Mouse (Mus musculus) CH12.LX (cell line): Measurements from ENCODE around the gene Grin3b. TPM values are rescaled to one million over a fixed set of nuclear protein-coding genes. Genes with fewer than 3 reads are reported as not detected.

Experiments
- DNase-seq: peaks from one replicate; pipeline ENCODE4 v3.0.0-alpha.2; 2013; ENCODE audit errors: extremely low read depth
- H3K27ac ChIP-seq: 2 replicates; pipeline ENCODE4 v1.5.1; 2012; ENCODE audit warnings: low read depth, mild to moderate bottlenecking, control low read depth, moderate library complexity; ENCODE audit not compliant: insufficient read depth
- H3K27me3 ChIP-seq: replicated peaks from 2 replicates; pipeline ENCODE3; 2012; ENCODE audit warnings: inconsistent platforms
- H3K36me3 ChIP-seq, 2 experiments: replicated peaks in 1 of 2; 2 replicates each; pipeline versions ENCODE3 to v1.6.1; 2012; ENCODE audit warnings: inconsistent platforms in 1 of 2, low read length in 1 of 2, mild to moderate bottlenecking in 1 of 2, mixed read lengths in 1 of 2, moderate library complexity in 1 of 2; ENCODE audit not compliant: control insufficient read depth in 1 of 2, insufficient read depth in 1 of 2
- H3K4me1 ChIP-seq, 2 experiments: 2 replicates each; pipeline ENCODE4 v1.6.1; 2012; ENCODE audit warnings: inconsistent platforms in 1 of 2, moderate library complexity in 1 of 2; ENCODE audit not compliant: insufficient read depth in 2 of 2, control insufficient read depth in 1 of 2
- H3K4me2 ChIP-seq: 2 replicates; pipeline ENCODE4 v1.6.1; 2012; ENCODE audit warnings: low read depth, mild to moderate bottlenecking, control low read depth; ENCODE audit not compliant: poor library complexity, insufficient read depth, severe bottlenecking
- H3K4me3 ChIP-seq, 3 experiments: fragments of 150-350 bp in 1 of 3; sonication (generic) in 1 of 3; replicated peaks in 1 of 3; 2 replicates each; pipeline versions ENCODE3 to v1.5.1; 2011 to 2012; ENCODE audit warnings: low read depth in 2 of 3, low read length in 2 of 3, mild to moderate bottlenecking in 2 of 3, moderate library complexity in 2 of 3, control low read depth in 1 of 3, improper control_type of control experiment in 1 of 3, inconsistent platforms in 1 of 3, mixed read lengths in 1 of 3; ENCODE audit not compliant: poor library complexity in 1 of 3
- H3K79me2 ChIP-seq: replicated peaks from 2 replicates; pipeline ENCODE4 v1.6.1; 2012; ENCODE audit warnings: mild to moderate bottlenecking, moderate library complexity; ENCODE audit not compliant: control insufficient read depth, poor library complexity, insufficient read depth, severe bottlenecking; ENCODE audit errors: extremely low read depth
- H3K9ac ChIP-seq: 2 replicates; pipeline ENCODE4 v1.6.1; 2012; ENCODE audit warnings: low read depth, mild to moderate bottlenecking, control low read depth, moderate library complexity; ENCODE audit not compliant: insufficient read depth
- H3K9me3 ChIP-seq: replicated peaks from 2 replicates; pipeline ENCODE3; 2012; ENCODE audit warnings: low read length, inconsistent platforms, mixed read lengths
- CHD1 ChIP-seq: IDR thresholded peaks from 2 replicates; pipeline ENCODE4 v1.6.1; 2012; ENCODE audit warnings: low read depth, low read length, improper control_type of control experiment, inconsistent platforms
- CHD2 ChIP-seq: IDR thresholded peaks from 2 replicates; pipeline ENCODE4 v1.6.1; 2011; ENCODE audit warnings: low read length, improper control_type of control experiment
- CTCF ChIP-seq, 2 experiments: IDR thresholded peaks in 1 of 2; conservative IDR thresholded peaks in 1 of 2; 2 replicates each; pipeline ENCODE4 v1.5.1; 2011 to 2012; ENCODE audit warnings: low read depth in 2 of 2, low read length in 2 of 2, improper control_type of control experiment in 1 of 2, inconsistent platforms in 1 of 2, mild to moderate bottlenecking in 1 of 2, moderate library complexity in 1 of 2
- E2F4 ChIP-seq: IDR thresholded peaks from 2 replicates; pipeline ENCODE4 v1.6.1; 2011; ENCODE audit warnings: low read depth, low read length, improper control_type of control experiment; ENCODE audit not compliant: insufficient replicate concordance
- ELF1 ChIP-seq: IDR thresholded peaks from 2 replicates; pipeline ENCODE4 v1.6.1; 2014; ENCODE audit warnings: low read depth, mild to moderate bottlenecking, inconsistent platforms, low read length, improper control_type of control experiment
- EP300 ChIP-seq: IDR thresholded peaks from 2 replicates; pipeline ENCODE4 v1.6.1; 2011; ENCODE audit warnings: low read length, improper control_type of control experiment
- ETS1 ChIP-seq: conservative IDR thresholded peaks from 2 replicates; pipeline ENCODE4 v1.6.1; 2012; ENCODE audit warnings: low read depth, mild to moderate bottlenecking, inconsistent platforms, low read length, improper control_type of control experiment, moderate library complexity
- HCFC1 ChIP-seq: IDR thresholded peaks from 2 replicates; pipeline ENCODE4 v1.6.1; 2012; ENCODE audit warnings: low read depth, mild to moderate bottlenecking, inconsistent platforms, low read length, improper control_type of control experiment
- IRF4 ChIP-seq: IDR thresholded peaks from 2 replicates; pipeline ENCODE4 v1.6.1; 2014; ENCODE audit warnings: low read depth, mild to moderate bottlenecking, inconsistent platforms, low read length, improper control_type of control experiment
- JUN ChIP-seq: IDR thresholded peaks from 2 replicates; pipeline ENCODE4 v1.6.1; 2011; ENCODE audit warnings: low read depth, mild to moderate bottlenecking, low read length, improper control_type of control experiment, moderate library complexity; ENCODE audit not compliant: insufficient read depth
- JUND ChIP-seq: conservative IDR thresholded peaks from 2 replicates; pipeline ENCODE4 v1.6.1; 2011; ENCODE audit warnings: low read depth, low read length, improper control_type of control experiment
- MAFK ChIP-seq: IDR thresholded peaks from 2 replicates; pipeline ENCODE4 v1.6.1; 2011; ENCODE audit warnings: low read length, improper control_type of control experiment; ENCODE audit not compliant: insufficient replicate concordance
- MXI1 ChIP-seq: IDR thresholded peaks from 2 replicates; pipeline ENCODE4 v1.6.1; 2011; ENCODE audit warnings: mild to moderate bottlenecking, low read depth, low read length, improper control_type of control experiment
- MYC ChIP-seq: IDR thresholded peaks from 2 replicates; pipeline ENCODE4 v1.6.1; 2011; ENCODE audit warnings: low read depth, mild to moderate bottlenecking, improper control_type of control experiment, low read length
- NRF1 ChIP-seq: IDR thresholded peaks from 2 replicates; pipeline ENCODE4 v1.6.1; 2014; ENCODE audit warnings: low read depth, mild to moderate bottlenecking, inconsistent platforms, low read length, improper control_type of control experiment, moderate library complexity
- PAX5 ChIP-seq: IDR thresholded peaks from 2 replicates; pipeline ENCODE4 v1.6.1; 2012; ENCODE audit warnings: low read length, inconsistent platforms, mixed read lengths
- POLR2A ChIP-seq: IDR thresholded peaks from 2 replicates; pipeline ENCODE4 v1.6.1; 2011; ENCODE audit warnings: low read depth, mild to moderate bottlenecking, improper control_type of control experiment, low read length
- POLR2AphosphoS2 ChIP-seq: IDR thresholded peaks from 2 replicates; pipeline ENCODE4 v1.6.1; 2011; ENCODE audit warnings: low read depth, low read length, improper control_type of control experiment
- RCOR1 ChIP-seq: conservative IDR thresholded peaks from 2 replicates; pipeline ENCODE4 v1.6.1; 2012; ENCODE audit warnings: low read depth, mild to moderate bottlenecking, inconsistent platforms, low read length, improper control_type of control experiment
- SMC3 ChIP-seq: IDR thresholded peaks from 2 replicates; pipeline ENCODE4 v1.6.1; 2011; ENCODE audit warnings: low read depth, low read length, improper control_type of control experiment
- TBP ChIP-seq: conservative IDR thresholded peaks from 2 replicates; pipeline ENCODE4 v1.6.1; 2011; ENCODE audit warnings: low read depth, low read length, improper control_type of control experiment
- TCF12 ChIP-seq: IDR thresholded peaks from 2 replicates; pipeline ENCODE4 v1.6.1; 2014; ENCODE audit warnings: low read depth, mild to moderate bottlenecking, inconsistent platforms, low read length, improper control_type of control experiment
- USF1 ChIP-seq: IDR thresholded peaks from 2 replicates; pipeline ENCODE4 v1.6.1; 2014; ENCODE audit warnings: low read depth, mild to moderate bottlenecking, inconsistent platforms, low read length, improper control_type of control experiment
- USF2 ChIP-seq: conservative IDR thresholded peaks from 2 replicates; pipeline ENCODE4 v1.6.1; 2011; ENCODE audit warnings: low read depth, low read length, improper control_type of control experiment
- ZKSCAN1 ChIP-seq: IDR thresholded peaks from 2 replicates; pipeline ENCODE4 v1.6.1; 2012; ENCODE audit warnings: low read depth, inconsistent platforms, low read length, improper control_type of control experiment, borderline replicate concordance
- ZMIZ1 ChIP-seq: IDR thresholded peaks from 2 replicates; pipeline ENCODE4 v1.6.1; 2012; ENCODE audit warnings: low read depth, mild to moderate bottlenecking, inconsistent platforms, low read length, improper control_type of control experiment
- dilution Hi-C: fragments of 300-500 bp; cut with MboI; formaldehyde crosslinking; loops from 2 replicates; pipeline ENCODE4 v1.14.3; 2020; ENCODE audit warnings: low sequenced_read_pairs; ENCODE audit not compliant: extremely low pct_unique_long_range_greater_than_20kb, extremely low pct_ligation_motif_present
- in situ Hi-C: fragments of 300-500 bp; cut with MboI; formaldehyde crosslinking; loops from 3 replicates; pipeline ENCODE4 v1.14.3; 2019; ENCODE audit warnings: low sequenced_read_pairs, low pct_ligation_motif_present, low pct_unique_long_range_greater_than_20kb, mixed read lengths
- polyA plus RNA-seq: library from polyadenylated mRNA; unstranded; fragments of >175 nt; gene quantifications from 2 replicates; pipeline ENCODE4 v1.2.1, GENCODE M21; 2012; ENCODE audit warnings: low read depth; ENCODE audit not compliant: insufficient read length
- total RNA-seq, 2 experiments: library from RNA; depleted of rRNA; stranded (reverse); fragments of 300-350 nt in 1 of 2; fragments of >200 nt in 1 of 2; gene quantifications; 2 replicates each; pipeline ENCODE4 v1.2.3; 2012 to 2014

Gene Grin3b
- total and polyA plus RNA-seq, 3 experiments: 0.27 to 0.59 (median 0.56) TPM

DNA sequence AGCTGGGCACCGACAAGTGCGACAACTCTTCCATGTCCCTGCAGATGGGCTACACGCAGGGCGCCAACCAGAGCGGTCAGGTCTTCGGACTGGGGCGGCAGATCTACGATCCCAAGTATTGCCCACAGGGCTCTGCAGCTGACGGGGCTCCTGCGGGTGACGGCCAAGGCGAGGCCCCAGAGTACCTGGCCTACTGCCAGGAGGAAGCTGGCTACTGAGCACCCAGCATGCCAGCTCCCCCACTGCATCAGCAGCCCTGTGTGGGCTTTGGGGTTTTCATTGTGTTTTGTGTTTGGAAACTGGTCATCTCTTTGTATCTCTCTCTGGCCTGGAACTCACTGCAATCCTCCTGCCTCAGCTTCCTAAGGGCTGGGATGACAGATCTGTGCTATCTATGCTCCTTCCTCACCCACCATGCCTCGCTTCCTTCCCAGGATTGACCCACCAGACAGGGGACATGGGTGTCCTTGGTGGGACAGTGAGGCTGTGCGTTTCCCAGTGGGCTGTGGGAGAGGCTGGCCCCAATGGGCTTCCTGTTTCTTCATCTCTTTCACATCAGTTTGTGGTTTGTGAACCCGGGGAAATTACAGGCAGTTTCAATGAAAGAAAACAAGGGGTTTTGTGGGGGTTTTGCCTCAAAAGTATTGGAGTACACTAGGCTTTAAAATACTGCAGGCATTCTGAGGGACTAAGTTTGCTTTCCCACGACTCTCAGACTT, 24.0 kb downstream of the Grin3b start:
- dilution Hi-C loops (no loop called here), in situ Hi-C loops (no loop called here)
- H3K79me2 ChIP-seq: no peaks in the 10 kb centered on the region
- H3K36me3 ChIP-seq: peaks cover 21 to 63% of the 10 kb centered on the region in 2 experiments
- H3K4me1 ChIP-seq: peaks cover 0 to 27% of the 10 kb centered on the region in 2 experiments; a peak in 2 of 4 replicates
- H3K4me3 ChIP-seq: no peak overlapping the region
- no peak for DNase-seq
- no peak overlapping the region for H3K27ac ChIP-seq
- TF ChIP-seq IRF4: no peak
- no peak for TF ChIP-seq SMC3
- no peak for TF ChIP-seq RCOR1
- no peak for TF ChIP-seq JUND
- TF ChIP-seq MXI1: no peak
- no peak for TF ChIP-seq TCF12
- no peak for TF ChIP-seq HCFC1
- TF ChIP-seq MAFK: no peak
- TF ChIP-seq TBP: no peak
- TF ChIP-seq POLR2AphosphoS2: no peak
- TF ChIP-seq ZKSCAN1: no peak
- no peak for TF ChIP-seq ZMIZ1
- no peak for TF ChIP-seq MYC
- TF ChIP-seq CHD2: no peak
- no peak for TF ChIP-seq CTCF (conservative IDR thresholded peaks at IDR 0.05 in 1 of 2, IDR thresholded peaks at IDR 0.05 in 1 of 2; ENCODE audit: low read depth in 2 of 2, low read length in 2 of 2)
- TF ChIP-seq USF1: no peak
- TF ChIP-seq NRF1: no peak
- no peak for TF ChIP-seq USF2
- no peak for TF ChIP-seq ETS1
- no peak for TF ChIP-seq ELF1
- peaks cover 14% of the 10 kb centered on the region for H3K9me3 ChIP-seq
- H3K27me3 ChIP-seq: no peaks in the 10 kb centered on the region
- H3K4me2 ChIP-seq: no peak overlapping the region
- no peak overlapping the region for H3K9ac ChIP-seq

- no peak overlapping the region for H3K4me2 ChIP-seq
- peak overlapping the region in 1 of 3 experiments; percentile 77 for H3K4me3 ChIP-seq
These were observed 25.1 kb downstream of the Grin3b start for GRCm38 (mm10) chr10:79995636-79996035.

More at GRCm38 (mm10) chr10:79995636-79996035, 25.1 kb downstream of the Grin3b start:
- in situ Hi-C loops (no loop called here), dilution Hi-C loops (no loop called here)
- Histone ChIP-seq H3K36me3 (peaks cover 21 to 67% of the 10 kb centered on the region in 2 experiments), H3K4me1 (peaks cover 0 to 22% of the 10 kb centered on the region in 2 experiments; a peak in 2 of 4 replicates), H3K27ac (no peak overlapping the region), H3K79me2 (no peaks in the 10 kb centered on the region), H3K9me3 (peaks cover 14% of the 10 kb centered on the region), H3K27me3 (no peaks in the 10 kb centered on the region), H3K9ac (no peak overlapping the region)
- TF ChIP-seq E2F4 (no peak), CHD1 (no peak), USF2 (no peak), CTCF (conservative IDR thresholded peaks at IDR 0.05 in 1 of 2, IDR thresholded peaks at IDR 0.05 in 1 of 2; ENCODE audit: low read depth in 2 of 2, low read length in 2 of 2) (no peak), POLR2A (no peak), ELF1 (no peak), PAX5 (no peak), EP300 (no peak), JUN (no peak), TCF12 (no peak), CHD2 (no peak), MAFK (no peak), SMC3 (no peak), POLR2AphosphoS2 (no peak), USF1 (no peak)
- no peak for DNase-seq
